Mouse (Mus musculus) lung, postnatal 0 days (tissue): ENCODE data around the gene Cmtm2a.

Experiments used
- CTCF ChIP-seq: IDR thresholded peaks from 2 replicates; pipeline ENCODE4 v1.5.1; 2016; ENCODE audit warnings: antibody characterized with exemption, mild to moderate bottlenecking
- EP300 ChIP-seq: IDR thresholded peaks from 2 replicates; pipeline ENCODE4 v1.6.1; 2016; ENCODE audit warnings: antibody characterized with exemption, mild to moderate bottlenecking, control low read depth

DNA sequence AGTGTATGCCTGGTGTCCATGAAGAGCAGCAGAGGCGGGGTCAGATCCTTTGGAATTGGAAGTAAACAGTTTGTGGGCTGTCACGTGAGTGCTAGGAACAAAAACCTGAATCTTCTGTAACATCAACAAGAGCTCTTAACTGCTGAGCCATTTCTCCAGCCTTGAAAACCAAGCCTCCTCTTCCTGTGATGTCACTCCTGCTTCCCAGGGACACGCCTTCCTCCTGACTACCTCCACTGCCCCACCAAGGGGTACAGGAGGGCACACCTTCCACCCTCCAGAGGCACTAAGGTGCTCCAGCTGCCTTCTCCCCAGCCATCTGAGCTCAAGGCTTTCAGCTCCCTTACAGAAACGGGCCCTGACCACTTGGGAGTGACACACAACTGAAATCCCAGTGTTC, 46.4 kb downstream of the Cmtm2a start:
- TF ChIP-seq CTCF (no peak), EP300 (no peak)
